Mouse (Mus musculus) kidney, adult 9 months (tissue): ENCODE measurements around the gene Cuta.
"Not testable (repeated sequence)": the region's sequence is repeated elsewhere in the genome, so short reads cannot be mapped to it uniquely, and the experiment has no call there.

Source experiments
- DNase-seq: peaks from one replicate; pipeline ENCODE4 v3.0.0; 2022

Gene Cuta

GRCm38 (mm10) chr17:26935027-26935426, 4.3 kb downstream of the Cuta start:
- DNase-seq: no peak

- no peak for DNase-seq
Observed at GRCm38 (mm10) chr17:26933885-26934827, 5.2 kb downstream of the Cuta start.

- DNase-seq: peak; percentile 54
Observed at GRCm38 (mm10) chr17:26933419-26933818, 6.0 kb downstream of the Cuta start.

GRCm38 (mm10) chr17:26932839-26933398, 6.5 kb downstream of the Cuta start, which contains the start of gene Phf1:
Gene Phf1 (plus strand): TSS chr17:26933052.
- peak; percentile 99 for DNase-seq

- DNase-seq: peak; percentile 64
Observed at GRCm38 (mm10) chr17:26931795-26932194, 7.6 kb downstream of the Cuta start.

- DNase-seq: not testable (repeated sequence)
Observed at GRCm38 (mm10) chr17:26925414-26925813, 14.0 kb downstream of the Cuta start.

- not testable (repeated sequence) for DNase-seq
Observed at GRCm38 (mm10) chr17:26922368-26922767, 17.0 kb downstream of the Cuta start.

- peak; percentile 65 for DNase-seq
Observed at GRCm38 (mm10) chr17:26919516-26919915, 19.9 kb downstream of the Cuta start.

- DNase-seq: no peak
Observed at GRCm38 (mm10) chr17:26918343-26918742, 21.0 kb downstream of the Cuta start.

- DNase-seq: not testable (repeated sequence)
Observed at GRCm38 (mm10) chr17:26917560-26917959, 21.8 kb downstream of the Cuta start.

- peak; percentile 100 for DNase-seq
Observed at GRCm38 (mm10) chr17:26916711-26917482, 22.5 kb downstream of the Cuta start, which contains the start of gene Kifc5b. Gene Kifc5b (plus strand): TSS chr17:26917091.

- DNase-seq: no peak
Observed at GRCm38 (mm10) chr17:26915248-26915647, 24.1 kb downstream of the Cuta start.

GRCm38 (mm10) chr17:26907506-26907905, 31.9 kb downstream of the Cuta start:
- peak; percentile 75 for DNase-seq

- DNase-seq: no peak
Observed at GRCm38 (mm10) chr17:26904320-26904719, 35.0 kb downstream of the Cuta start.

GRCm38 (mm10) chr17:26900916-26901315, 38.5 kb downstream of the Cuta start:
- DNase-seq: no peak

- peak; percentile 83 for DNase-seq
Observed at GRCm38 (mm10) chr17:26895578-26895977, 43.8 kb downstream of the Cuta start.

GRCm38 (mm10) chr17:26894342-26894741, 45.0 kb downstream of the Cuta start:
- no peak for DNase-seq

GRCm38 (mm10) chr17:26893492-26893891, 45.9 kb downstream of the Cuta start:
- DNase-seq: no peak

- DNase-seq: peak; percentile 49
Observed at GRCm38 (mm10) chr17:26892635-26893375, 46.6 kb downstream of the Cuta start.

GRCm38 (mm10) chr17:26887926-26888325, 51.4 kb downstream of the Cuta start:
- DNase-seq: no peak

GRCm38 (mm10) chr17:26886047-26886749, 53.2 kb downstream of the Cuta start:
- peak; percentile 82 for DNase-seq
